Mouse (Mus musculus) bone marrow macrophage, adult 2 months (primary cell): ENCODE data around the gene Gphn.

Source experiments
- CTCF ChIP-seq: IDR thresholded peaks from 2 replicates; pipeline ENCODE4 v1.5.1; 2012; ENCODE audit warnings: low read depth, mild to moderate bottlenecking, low read length, moderate library complexity
- POLR2A ChIP-seq: IDR thresholded peaks from 2 replicates; pipeline ENCODE4 v1.6.1; 2012; ENCODE audit warnings: mild to moderate bottlenecking, low read depth, low read length, borderline replicate concordance

DNA sequence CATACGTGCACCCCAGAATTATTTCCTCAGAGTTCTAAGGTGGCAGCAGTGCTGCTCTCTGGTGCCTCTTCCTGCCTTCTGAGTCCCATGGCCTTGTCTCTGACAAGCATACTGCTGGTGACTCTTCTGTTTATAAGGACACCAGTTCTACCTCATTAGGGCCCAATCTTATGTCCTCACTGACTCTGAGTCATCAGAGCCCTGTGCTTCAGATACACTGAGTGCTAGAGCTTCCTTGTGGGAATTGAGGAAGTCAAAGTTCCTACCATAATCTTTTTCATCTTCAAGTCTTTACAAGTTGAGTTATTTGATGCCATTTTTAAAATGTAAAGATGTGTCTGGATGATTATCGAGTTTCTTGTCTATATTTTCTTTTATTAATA, 452.6 kb downstream of the Gphn start:
- TF ChIP-seq POLR2A (no peak), CTCF (no peak)
